Mouse (Mus musculus): ENCODE data around the gene Arhgap17. TPM values are rescaled to one million over a fixed set of nuclear protein-coding genes. Genes with fewer than 3 reads are reported as not detected.

Arhgap17 gene
- total and polyA plus RNA-seq, 3 experiments: 6.7 to 56.1 (median 7.4) TPM

DNA sequence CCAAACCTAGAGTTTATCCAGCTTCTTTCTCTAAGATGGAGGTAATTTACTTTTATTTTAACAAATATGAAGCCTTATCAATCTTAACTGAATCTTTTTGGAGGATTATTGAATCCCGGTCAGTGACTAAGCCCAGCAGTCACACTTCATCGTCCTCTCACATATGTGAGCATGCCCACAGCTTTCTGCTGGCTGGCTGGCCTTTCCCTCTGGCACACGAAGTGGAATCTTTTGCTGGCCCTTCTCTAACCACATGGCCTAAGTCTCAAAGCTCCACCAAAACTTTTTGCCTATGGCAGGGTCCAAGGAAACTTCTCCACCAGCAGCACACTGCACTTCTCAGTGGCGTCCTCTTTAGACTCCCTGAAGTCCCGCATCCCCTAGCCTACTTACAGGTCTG is 27.8 kb downstream of the Arhgap17 start:
- H3K27me3 ChIP-seq (replicated peaks): no peaks in the 10 kb centered on the region
- no peak overlapping the region for H3K27ac ChIP-seq (ENCODE audit: insufficient read depth, low read depth)
- dilution Hi-C loops (cut with MboI; ENCODE audit: extremely low pct_ligation_motif_present, extremely low pct_unique_long_range_greater_than_20kb, low sequenced_read_pairs) (no loop called here), in situ Hi-C loops (cut with MboI; ENCODE audit: low pct_ligation_motif_present, low pct_unique_long_range_greater_than_20kb, low sequenced_read_pairs) (no loop called here)
- H3K4me2 ChIP-seq (ENCODE audit: insufficient read depth, low read depth, poor library complexity, severe bottlenecking): no peak overlapping the region
- H3K36me3 ChIP-seq (replicated peaks in 1 of 2; ENCODE audit: control insufficient read depth in 1 of 2, insufficient read depth in 1 of 2, low read length in 1 of 2): peaks cover 6 to 71% of the 10 kb centered on the region in 2 experiments
- H3K79me2 ChIP-seq (replicated peaks; ENCODE audit: control insufficient read depth, extremely low read depth, insufficient read depth, poor library complexity, severe bottlenecking): peaks cover 5% of the 10 kb centered on the region; the same call in 1 of the 2 replicates
- H3K9ac ChIP-seq (ENCODE audit: insufficient read depth, low read depth): no peak overlapping the region
- H3K4me1 ChIP-seq (ENCODE audit: control insufficient read depth in 1 of 2, insufficient read depth in 2 of 2): peaks cover 4 to 79% of the 10 kb centered on the region in 2 experiments
- DNase-seq (ENCODE audit: extremely low read depth): no peak
- TF ChIP-seq UBTF (IDR thresholded peaks at IDR 0.05; ENCODE audit: low read depth, low read length) (no peak), MAFK (IDR thresholded peaks at IDR 0.05; ENCODE audit: insufficient replicate concordance, low read length) (no peak), HCFC1 (IDR thresholded peaks at IDR 0.05; ENCODE audit: low read depth, low read length) (no peak), SMC3 (IDR thresholded peaks at IDR 0.05; ENCODE audit: low read depth, low read length) (no peak), ZMIZ1 (IDR thresholded peaks at IDR 0.05; ENCODE audit: low read depth, low read length) (no peak), JUND (conservative IDR thresholded peaks at IDR 0.05; ENCODE audit: low read depth, low read length) (no peak), ZKSCAN1 (IDR thresholded peaks at IDR 0.05; ENCODE audit: borderline replicate concordance, low read depth, low read length) (no peak), SIN3A (IDR thresholded peaks at IDR 0.05; ENCODE audit: low read length) (no peak), MXI1 (IDR thresholded peaks at IDR 0.05; ENCODE audit: low read depth, low read length) (no peak)
- H3K4me3 ChIP-seq (replicated peaks in 1 of 3; ENCODE audit: low read depth in 2 of 3, low read length in 2 of 3, poor library complexity in 1 of 3): no peak overlapping the region
- no peaks in the 10 kb centered on the region for H3K9me3 ChIP-seq (replicated peaks; ENCODE audit: low read length)

DNA sequence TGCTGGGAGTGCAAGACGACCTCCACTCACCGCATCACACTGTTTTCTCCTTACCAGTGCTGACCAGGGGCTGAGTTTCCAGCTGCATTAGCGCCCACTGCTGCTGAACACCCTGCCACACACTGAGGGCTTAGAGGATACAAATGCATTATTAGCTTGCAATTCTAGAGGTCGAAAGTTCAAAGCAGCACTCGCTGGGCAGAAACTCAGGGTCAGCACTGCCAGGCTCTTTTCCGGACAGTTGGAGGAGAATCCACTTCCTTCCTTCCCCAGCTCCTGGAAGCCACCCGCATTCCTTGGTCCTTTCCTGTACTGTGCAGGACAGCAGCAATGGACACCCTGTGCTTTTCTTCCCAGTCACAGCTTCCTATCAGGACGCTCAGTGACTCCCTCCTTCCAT is 31.4 kb downstream of the Arhgap17 start:
- Histone ChIP-seq H3K4me1 (ENCODE audit: control insufficient read depth in 1 of 2, insufficient read depth in 2 of 2) (peaks cover 4 to 60% of the 10 kb centered on the region in 2 experiments), H3K27ac (ENCODE audit: insufficient read depth, low read depth) (no peak overlapping the region), H3K27me3 (replicated peaks) (no peaks in the 10 kb centered on the region), H3K4me2 (ENCODE audit: insufficient read depth, low read depth, poor library complexity, severe bottlenecking) (no peak overlapping the region), H3K36me3 (replicated peaks in 1 of 2; ENCODE audit: control insufficient read depth in 1 of 2, insufficient read depth in 1 of 2, low read length in 1 of 2) (peaks cover 6 to 70% of the 10 kb centered on the region in 2 experiments), H3K4me3 (replicated peaks in 1 of 3; ENCODE audit: low read depth in 2 of 3, low read length in 2 of 3, poor library complexity in 1 of 3) (no peak overlapping the region), H3K79me2 (replicated peaks; ENCODE audit: control insufficient read depth, extremely low read depth, insufficient read depth, poor library complexity, severe bottlenecking) (peaks cover 5% of the 10 kb centered on the region; the same call in 1 of the 2 replicates), H3K9ac (ENCODE audit: insufficient read depth, low read depth) (no peak overlapping the region), H3K9me3 (replicated peaks; ENCODE audit: low read length) (no peaks in the 10 kb centered on the region)
- in situ Hi-C loops (cut with MboI; ENCODE audit: low pct_ligation_motif_present, low pct_unique_long_range_greater_than_20kb, low sequenced_read_pairs): no loop called here
- dilution Hi-C loops (cut with MboI; ENCODE audit: extremely low pct_ligation_motif_present, extremely low pct_unique_long_range_greater_than_20kb, low sequenced_read_pairs): no loop called here
- TF ChIP-seq POLR2A (IDR thresholded peaks at IDR 0.05; ENCODE audit: low read depth, low read length) (no peak), ZC3H11A (IDR thresholded peaks at IDR 0.05; ENCODE audit: low read depth, low read length) (no peak), POLR2AphosphoS2 (IDR thresholded peaks at IDR 0.05; ENCODE audit: low read depth, low read length) (no peak), KAT2A (IDR thresholded peaks at IDR 0.05; ENCODE audit: insufficient replicate concordance, low read length) (no peak), ZKSCAN1 (IDR thresholded peaks at IDR 0.05; ENCODE audit: borderline replicate concordance, low read depth, low read length) (no peak), SMC3 (IDR thresholded peaks at IDR 0.05; ENCODE audit: low read depth, low read length) (no peak), IRF4 (IDR thresholded peaks at IDR 0.05; ENCODE audit: low read depth, low read length) (no peak), MYC (IDR thresholded peaks at IDR 0.05; ENCODE audit: low read depth, low read length) (no peak), MAX (IDR thresholded peaks at IDR 0.05; ENCODE audit: low read length) (no peak), TBP (conservative IDR thresholded peaks at IDR 0.05; ENCODE audit: low read depth, low read length) (no peak), CTCF (conservative IDR thresholded peaks at IDR 0.05 in 1 of 2, IDR thresholded peaks at IDR 0.05 in 1 of 2; ENCODE audit: low read depth in 2 of 2, low read length in 2 of 2) (no peak), RAD21 (IDR thresholded peaks at IDR 0.05; ENCODE audit: low read depth, low read length) (no peak), ELF1 (IDR thresholded peaks at IDR 0.05; ENCODE audit: low read depth, low read length) (no peak), GABPA (IDR thresholded peaks at IDR 0.05; ENCODE audit: insufficient replicate concordance, low read depth, low read length) (no peak), SIN3A (IDR thresholded peaks at IDR 0.05; ENCODE audit: low read length) (no peak), CHD1 (IDR thresholded peaks at IDR 0.05; ENCODE audit: low read depth, low read length) (no peak), USF1 (IDR thresholded peaks at IDR 0.05; ENCODE audit: low read depth, low read length) (no peak), MAFK (IDR thresholded peaks at IDR 0.05; ENCODE audit: insufficient replicate concordance, low read length) (no peak)
- DNase-seq (ENCODE audit: extremely low read depth): no peak

Data from CH12.LX (cell line).